Mouse (Mus musculus) WW6 (cell line): Measurements from ENCODE around the gene Plet1.

ENCODE experiments used
- DNase-seq: peaks from one replicate; pipeline ENCODE4 v3.0.0-alpha.2; 2013; ENCODE audit warnings: low read depth, low spot score

The Plet1 gene

DNA sequence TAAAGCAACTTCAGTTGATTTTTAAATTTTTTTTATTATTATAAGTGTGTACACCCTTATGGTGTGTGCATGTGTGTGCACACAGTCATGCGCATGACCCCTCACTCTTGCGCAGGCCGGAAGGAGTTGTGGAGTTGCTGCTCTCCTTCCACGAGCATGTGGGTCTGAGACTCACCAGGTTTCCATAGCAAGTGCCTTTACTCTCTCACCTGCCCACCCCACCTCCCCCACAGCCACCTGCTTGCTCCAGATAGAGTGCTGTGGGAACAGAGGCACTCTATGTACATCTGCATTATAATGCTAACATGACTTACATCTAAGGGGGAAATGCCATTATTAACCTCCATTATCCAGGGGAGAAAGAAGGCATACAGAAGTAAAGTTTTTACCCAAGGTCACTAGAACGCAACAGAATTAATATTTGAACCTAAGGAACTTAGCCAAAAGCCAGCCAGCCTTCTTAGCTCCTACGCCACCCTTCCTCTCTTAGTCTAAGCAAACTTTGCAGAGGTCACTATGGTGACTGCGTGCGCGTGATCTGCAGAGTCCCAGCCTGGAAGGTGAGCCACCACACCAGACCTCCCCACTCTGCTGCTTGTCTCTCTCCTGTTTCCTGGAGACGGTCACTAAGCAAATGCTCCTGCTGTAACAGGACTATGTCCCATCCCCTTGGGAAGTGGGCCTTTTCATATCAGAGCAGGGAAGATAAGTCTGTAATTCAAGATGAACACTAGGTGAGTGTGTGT lies 1.3 kb downstream of the Plet1 start:
- DNase-seq, result no peak

DNA sequence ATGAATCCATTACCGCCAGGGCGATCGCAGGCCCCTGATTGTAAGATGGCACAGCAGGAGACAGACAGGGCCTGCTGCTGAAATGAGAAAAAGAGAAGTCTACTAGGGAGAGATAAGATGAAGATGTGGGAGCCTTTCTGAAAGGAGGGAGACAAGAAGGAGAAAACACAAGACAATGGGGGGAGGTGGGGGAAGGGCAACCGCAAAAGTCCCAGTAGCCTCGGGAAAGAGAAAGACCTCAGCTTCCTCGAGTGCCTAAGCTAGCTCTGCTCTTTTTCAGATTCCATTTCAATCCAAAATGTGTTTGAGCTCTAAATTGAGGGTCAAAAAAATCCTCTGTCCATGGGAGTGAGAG lies 1.8 kb downstream of the Plet1 start:
- DNase-seq, result no peak

DNA sequence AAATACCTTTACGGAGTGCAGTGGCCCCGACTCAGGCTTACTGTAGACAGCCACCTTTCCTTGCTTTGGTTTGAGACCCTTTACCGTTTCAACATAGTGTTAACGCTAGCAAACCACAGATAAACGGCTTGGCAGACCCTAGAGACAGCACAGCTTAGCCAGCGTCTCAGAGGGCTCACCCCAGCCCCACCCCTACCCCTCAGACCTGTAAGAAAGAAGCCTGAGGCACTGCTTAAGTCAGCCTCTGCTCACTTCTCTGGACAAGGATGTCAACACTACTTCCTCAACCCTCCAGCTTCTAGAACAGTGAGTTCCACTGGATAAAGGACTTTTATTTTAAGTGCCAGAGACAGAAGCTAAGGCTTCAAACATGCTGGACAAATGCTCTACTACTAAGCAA lies 2.2 kb downstream of the Plet1 start:
- no peak for DNase-seq

DNA sequence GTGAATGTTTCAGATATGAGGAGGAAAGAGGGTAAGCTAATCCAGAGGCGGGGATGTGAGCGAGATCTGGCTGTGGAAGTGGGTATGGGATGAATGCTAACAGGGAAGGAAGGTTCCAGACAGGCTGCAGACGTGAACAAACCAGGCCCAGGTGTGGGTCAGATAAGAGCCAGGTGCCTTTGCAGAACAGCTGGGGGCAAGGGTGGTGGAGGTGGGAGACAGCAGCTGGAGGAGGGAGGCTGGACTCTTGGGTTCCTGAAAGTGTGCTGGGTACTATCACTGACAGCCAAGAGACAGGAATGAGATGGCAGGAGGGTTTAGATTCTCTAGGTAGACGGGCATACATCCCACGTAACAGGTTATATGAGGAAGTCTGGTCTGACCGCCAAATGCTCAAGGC lies 2.8 kb downstream of the Plet1 start:
- DNase-seq, result no peak

DNA sequence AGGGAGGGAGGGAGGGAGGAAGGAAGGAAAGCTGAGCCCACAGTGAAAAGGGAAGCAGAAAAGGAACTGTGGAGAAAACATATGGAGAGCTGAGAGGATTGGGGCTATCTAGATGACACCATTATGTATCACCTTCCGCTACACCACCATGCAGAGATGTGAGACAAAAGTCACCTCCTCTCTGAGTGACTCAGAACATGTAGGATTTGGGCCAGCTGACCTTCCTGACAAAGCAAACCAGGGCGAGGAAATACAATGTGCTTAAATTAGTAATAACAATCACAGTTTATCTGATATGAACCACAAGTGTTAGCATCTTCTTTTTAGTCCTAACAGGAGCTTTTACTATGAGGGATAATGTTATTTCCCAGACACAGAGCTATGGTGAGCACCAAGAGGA lies 3.2 kb downstream of the Plet1 start:
- DNase-seq, result no peak

DNA sequence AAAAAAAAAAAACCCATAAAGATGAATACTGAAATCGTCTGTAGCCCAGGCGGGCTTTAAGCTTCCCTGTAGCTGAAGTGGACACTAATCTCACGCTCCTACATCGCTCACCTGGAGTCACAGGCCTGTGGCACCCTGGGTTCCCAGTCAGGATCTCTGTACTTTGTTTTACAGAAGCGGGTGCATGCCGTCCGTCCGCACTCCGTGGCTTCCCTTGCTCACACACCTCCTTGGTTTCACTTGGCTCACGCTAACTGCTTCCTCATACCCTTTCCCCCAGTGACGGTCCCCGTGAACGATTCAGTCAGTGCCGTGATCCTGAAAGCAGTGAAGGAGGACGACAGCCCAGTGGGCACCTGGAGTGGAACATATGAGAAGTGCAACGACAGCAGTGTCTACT lies 4.5 kb downstream of the Plet1 start:
- DNase-seq, result no peak

DNA sequence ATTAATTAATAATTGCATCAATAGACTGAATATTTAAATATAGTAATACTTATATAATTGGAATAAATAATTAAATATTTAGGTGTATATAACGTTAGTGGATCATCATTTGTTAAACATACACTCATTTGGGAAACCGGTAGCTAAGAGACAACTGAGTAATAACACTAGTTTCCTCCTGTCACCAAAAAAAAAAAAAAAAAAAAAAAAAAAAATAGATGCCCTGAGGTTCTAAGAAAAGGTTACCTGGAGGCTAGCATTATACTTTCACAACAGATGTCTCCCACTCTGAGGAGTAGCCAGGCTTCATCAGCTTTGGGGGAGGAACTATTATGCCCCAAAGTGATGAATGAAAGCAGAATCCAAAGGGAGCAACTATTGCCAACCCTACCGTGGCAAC lies 5.5 kb downstream of the Plet1 start:
- DNase-seq, result no peak

DNA sequence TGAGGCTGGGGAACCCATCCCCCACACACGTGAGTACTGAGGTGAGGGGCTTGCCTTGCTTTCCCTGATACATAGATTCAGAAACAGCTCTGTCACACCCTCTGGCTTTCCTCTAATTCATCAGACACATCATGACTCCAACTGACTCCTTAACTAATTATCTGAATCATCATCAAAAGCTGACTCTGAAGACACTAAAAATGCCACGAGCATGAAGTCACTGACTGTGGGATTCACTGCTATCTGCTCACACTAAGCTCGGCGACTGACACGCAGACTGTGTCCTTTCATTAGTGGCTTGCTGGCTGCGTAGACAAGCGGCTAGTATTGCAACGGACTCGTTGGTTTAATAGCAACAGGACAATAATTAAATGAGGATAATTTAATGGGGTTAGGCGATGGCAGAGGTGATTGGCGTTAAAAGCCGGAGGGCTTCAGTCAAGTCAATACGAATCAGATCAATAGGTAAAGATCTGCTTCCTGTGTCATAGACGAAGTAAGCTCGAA lies 6.2 kb downstream of the Plet1 start:
- no peak for DNase-seq

DNA sequence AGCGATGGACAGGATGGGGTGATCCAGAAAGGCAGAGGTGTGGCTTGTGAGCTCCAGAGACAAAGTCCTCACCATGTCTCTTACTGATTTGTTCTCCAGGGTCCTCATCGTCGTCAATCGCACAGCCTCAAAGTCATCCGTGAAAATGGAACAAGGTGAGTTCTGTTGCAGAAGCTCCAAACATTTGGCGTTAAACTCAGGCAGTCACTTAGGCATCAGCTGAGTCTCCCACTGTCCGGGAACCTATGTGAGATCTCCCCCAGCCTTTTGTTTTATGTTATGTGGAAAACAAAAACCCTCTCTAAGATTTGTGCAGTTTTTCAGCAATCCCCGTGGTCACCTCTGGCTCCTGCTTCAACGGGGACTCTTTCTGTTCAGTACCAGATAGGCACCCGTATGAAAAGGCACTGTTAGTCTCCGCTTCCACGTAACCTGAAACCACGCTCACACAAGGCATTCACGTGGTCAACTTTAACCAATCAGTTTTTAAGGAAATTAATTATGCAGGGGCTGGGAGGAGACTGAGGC lies 6.7 kb downstream of the Plet1 start:
- DNase-seq, result no peak

DNA sequence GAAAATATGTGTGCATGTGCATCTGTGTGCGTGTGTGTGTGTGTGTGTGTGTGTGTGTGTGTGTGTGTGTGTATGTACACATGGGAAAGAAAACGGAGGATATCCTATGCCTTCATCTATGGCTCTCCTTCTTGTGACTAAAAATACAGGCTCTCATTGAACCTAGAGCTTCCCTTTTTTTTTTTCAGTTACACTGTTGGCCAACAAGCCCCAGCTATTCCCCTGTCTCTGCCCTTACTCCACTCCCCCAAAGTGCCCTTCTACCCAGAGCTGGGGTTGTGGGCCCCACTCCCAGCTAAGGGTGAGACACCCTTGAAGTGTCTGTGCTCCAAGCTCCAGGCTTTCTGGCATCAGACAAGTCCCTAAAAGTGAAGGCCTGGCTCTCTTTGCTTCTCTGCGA lies 8.6 kb downstream of the Plet1 start:
- DNase-seq, result no peak

DNA sequence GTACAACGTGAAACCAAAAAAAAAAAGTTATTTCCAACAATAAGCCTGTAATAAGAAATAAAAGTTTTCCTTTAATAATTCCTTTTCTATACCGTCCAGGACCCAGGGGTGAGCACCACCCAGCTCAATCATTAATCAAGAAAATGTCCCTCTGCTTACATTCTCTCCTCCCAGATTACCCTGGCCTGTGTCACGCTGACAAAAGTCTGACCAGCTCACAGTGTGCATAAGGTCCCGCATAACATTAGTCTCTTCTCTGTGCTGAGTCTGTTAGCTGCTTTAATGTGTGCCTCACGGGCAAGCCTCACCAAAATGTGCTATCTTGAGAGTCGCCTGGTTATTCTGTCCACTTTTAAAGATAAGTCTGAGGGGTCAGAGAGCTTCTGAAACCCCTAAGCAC lies 11.1 kb downstream of the Plet1 start:
- no peak for DNase-seq

DNA sequence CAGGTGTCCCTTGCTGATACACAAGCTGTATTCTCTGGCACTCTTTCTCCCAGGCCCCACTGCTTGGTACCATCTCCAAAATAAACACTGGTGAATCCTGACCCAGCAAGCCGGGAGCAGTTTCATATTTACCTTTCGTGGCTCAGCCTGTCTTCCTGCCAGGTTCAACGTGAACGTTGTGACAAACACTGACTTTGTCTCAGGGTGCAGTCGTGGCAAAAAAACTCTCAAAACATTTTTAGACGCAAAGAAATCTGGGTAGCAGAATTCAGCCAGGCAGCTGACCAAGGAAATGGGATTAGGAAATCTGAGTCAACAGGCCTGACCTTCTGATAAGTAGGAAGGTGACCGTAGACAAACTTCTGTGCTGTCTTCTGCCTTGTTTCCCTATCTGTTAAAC lies 13.2 kb downstream of the Plet1 start:
- DNase-seq, result no peak

DNA sequence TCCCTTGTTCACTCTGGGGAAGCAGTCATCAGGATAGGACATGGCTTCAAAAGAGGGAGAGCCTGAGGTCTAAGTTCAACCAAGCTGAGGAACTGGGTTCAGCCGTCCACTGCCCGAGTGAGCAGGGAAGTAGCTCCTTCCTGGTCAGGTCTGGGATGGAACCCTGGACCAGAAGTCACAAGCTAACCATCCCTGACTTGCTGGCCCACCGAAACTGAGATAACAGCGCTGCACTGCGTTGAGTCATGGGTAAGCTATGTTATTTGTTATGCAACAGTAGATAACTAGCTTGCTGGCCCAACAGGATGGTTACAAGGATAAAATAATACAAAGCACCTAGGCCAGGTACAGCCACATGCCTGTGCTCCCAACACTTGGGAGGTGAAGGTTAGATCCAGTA lies 21.1 kb downstream of the Plet1 start:
- no peak for DNase-seq

DNA sequence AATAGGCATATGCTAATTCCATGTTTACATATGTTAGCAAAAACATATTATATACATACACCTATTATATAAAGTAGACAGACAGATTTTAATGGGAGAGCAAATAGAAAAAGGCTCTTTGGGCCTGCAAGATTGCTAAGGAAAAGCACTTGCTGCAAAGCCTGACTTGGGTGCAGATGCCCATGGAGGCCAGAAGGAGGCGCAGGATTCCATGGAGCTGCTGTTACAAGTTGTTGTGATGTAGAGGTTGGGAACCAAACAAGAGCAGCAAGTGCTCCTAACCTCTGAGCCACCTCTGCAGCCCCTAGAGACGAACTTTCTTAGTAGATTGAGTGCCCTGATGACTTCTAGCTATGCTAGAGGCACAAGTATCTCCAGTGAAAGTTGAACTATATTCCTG lies 24.5 kb downstream of the Plet1 start:
- peak; percentile 60 for DNase-seq

DNA sequence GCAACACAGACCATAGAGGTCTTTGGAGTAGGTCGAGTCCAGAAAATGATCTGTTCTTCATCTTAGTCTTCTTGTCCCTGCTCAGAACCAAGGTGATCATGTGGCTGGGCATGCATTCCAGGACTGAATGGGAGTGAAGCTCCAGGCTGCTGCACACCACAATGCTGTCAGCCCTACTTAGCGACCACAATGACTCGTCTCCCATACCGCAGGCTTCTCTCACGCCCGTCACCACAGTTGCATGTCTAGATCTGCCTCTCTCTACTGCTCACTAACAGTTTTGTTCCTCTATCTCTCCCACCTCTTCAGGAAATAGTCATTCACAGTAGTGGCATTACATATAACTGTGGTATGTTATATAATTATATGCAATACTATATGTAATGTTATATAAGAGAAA lies 26.4 kb downstream of the Plet1 start:
- DNase-seq, result no peak

DNA sequence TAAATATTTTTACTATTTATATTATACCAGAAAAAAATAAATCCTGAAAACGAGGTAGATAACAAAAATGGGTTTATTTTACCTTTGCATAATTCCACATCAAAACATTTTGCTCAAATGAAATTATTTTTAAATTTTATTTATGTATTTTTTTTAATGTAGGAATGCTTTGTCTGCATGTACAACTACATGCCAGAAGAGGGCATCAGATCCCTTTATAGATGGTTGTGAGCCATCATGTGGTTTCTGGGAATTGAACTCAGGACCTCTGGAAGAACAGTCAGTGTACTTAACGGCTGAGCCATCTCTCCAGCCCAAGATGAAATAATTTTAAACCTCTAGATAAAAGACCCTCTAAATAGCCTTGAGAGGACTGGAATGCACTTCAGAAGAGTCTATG lies 27.2 kb downstream of the Plet1 start:
- DNase-seq, result no peak

DNA sequence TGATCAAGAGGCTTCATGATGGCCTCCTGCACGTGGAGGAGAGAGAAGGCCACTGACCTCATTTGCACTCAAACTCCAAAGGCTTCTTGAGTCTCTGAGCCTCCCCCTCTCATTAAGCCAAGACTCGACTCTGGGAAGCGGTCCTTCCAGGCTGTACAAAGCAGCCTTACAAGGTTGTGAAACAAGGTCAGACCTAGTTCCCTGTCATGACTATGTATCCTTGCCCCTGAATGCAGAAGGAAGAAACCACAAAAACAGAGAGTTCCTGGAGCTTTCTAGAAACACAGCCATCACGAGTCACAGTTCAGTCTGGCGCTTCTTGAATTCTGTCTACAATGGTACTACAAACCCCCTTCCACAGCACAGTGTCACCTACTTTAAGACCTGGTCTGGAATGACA lies 28.2 kb downstream of the Plet1 start:
- no peak for DNase-seq

DNA sequence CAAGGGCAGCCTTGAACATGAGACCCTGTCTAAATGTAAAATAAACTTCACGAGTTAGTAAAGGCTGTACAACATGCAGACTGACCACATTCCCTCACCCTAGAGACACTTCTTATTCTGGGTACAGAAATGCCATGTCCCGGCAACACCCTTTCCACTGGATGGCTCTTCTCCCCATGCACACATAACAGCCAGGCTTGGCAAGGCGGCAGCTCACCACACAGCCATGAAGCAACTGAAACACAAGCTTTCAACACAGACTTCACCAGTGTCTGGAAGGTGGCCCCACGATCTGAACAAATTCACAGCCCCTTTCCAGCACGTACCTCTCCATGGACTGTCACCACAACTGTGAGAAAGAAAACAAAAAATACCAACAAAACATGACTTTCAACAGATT lies 30.6 kb downstream of the Plet1 start:
- DNase-seq, result no peak

DNA sequence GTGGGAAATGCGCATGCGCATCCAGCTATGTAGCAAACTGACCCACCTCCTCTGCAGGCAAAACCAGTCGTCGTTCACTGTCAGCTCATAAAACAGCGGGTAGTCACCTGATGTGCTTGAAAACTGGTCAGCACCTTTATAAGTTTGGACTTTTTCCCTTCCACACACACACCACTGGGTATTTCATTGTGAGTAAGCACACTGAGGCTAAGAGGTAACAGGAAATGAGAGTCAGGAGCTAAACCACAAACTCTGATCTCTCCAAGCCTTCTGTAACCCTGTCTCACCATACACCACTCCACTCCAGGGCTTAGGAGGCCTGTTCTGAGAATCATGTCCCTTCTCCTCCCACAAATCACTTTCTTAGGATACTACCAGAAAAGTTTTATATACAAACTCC lies 31.3 kb downstream of the Plet1 start:
- DNase-seq, result peak; percentile 45

DNA sequence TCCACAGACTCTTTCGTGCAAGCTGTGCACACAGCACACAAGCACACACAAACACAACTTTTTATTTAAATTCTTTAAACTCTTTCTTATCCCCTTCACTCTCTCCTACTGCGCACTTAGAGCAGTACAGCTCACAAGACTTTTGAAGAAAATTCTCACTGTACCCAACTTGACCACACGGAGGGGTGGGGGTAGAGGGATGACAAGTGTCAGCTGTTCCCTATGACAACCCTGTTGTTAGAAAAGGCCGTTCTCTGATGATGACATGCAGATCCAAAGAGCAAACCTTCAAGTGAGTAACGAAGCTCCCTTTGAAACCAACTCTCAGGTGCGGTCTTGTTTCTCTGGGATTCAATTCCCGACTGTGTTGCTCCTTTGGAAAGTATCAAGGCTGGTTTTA lies 33.5 kb downstream of the Plet1 start:
- no peak for DNase-seq

DNA sequence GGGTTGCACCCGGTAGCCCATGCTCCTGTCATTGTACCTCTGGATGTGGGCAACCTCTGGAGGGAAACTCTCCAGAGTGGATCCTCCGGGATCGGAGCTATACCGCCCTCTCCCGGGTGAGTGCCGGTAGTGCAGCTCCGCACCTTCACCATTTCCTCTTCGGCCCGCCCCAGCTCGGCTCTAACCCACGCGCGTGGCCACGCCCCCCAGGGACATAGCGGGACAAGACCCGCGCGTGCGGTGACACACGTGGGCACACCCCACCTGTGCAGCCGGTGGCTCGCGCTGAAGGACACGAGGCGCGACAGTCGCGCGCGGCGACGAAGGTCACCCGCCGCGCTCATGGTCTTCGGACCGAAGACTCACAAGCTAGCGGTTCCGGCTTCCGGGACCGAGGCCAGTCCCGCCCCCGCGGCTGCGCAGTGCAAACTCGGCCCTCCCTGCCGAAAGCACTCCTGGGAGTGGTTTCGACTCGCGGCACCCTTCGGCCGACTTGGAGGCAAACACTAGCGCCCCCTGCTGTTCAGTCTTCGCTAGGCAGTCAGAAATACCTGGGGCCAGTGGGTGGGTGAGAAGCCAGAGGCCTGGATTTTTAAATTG lies 34.1 kb downstream of the Plet1 start, which contains the start of gene Pts:
TSS of gene Pts (minus strand) at position 432 of the 600 bp plus-strand sequence.
- peak; percentile 92 for DNase-seq

DNA sequence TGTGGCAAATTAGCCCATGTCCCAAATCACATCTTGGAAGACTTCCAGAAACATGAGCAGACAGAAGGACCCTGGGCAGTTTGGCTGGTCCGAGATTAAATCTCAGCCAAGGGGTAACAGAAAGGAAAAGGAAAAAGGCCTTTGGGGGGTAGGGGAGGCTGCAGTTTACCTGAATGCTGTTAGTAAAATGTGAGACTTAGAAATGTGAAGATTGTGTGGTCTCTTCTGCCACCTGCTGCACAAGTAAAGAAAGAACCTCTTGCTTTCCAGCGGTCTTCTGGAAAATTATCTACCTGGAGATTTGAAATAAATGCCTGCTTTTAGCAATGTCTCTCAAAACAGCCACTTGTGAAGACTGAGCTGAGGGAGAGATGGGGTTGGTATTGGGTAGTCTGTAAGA lies 36.6 kb downstream of the Plet1 start:
- no peak for DNase-seq

DNA sequence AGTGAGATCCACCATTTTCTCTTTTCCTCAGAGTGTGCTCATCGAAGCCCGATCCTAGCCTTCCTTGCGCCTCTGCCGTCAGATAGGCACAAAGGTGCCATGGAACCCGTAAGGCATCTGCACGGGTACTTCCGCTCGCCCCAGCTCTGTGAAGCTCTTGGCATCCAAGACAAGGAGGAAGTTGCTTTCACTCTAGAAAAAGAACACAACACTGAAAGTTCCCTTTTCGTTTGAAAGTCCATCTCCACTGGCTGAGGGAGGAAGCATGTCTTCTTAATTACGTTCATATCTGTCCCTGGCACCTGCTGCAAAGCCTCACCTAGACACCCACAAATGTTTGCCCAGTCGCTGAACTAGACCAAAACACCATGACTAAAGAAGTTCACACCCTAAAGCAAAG lies 39.0 kb downstream of the Plet1 start:
- no peak for DNase-seq
